Mouse (Mus musculus): ENCODE data around the gene Sds.

GRCm38 (mm10) chr5:120456253-120456652 is 20.1 kb upstream of the Sds start:
- TF ChIP-seq CTCF (IDR thresholded peaks at IDR 0.05; ENCODE audit: borderline replicate concordance, insufficient read depth, low read length) (no peak), POLR2A (IDR thresholded peaks at IDR 0.05; ENCODE audit: low read depth, low read length) (no peak)
